Mouse (Mus musculus): ENCODE measurements around the gene Paf1. TPM values are rescaled to one million over a fixed set of nuclear protein-coding genes. Genes with fewer than 3 reads are reported as not detected.

The Paf1 gene
- total RNA-seq, 2 experiments from 2014 or later = 65.3 to 66.1 TPM

GRCm38 (mm10) chr7:28412826-28413225, 20.1 kb downstream of the Paf1 start:
- intact Hi-C loops (cut with DNase I) = no loop called here
- no peak for DNase-seq (ENCODE audit: extremely low spot score in 1 of 2, low spot score in 2 of 2)

- DNase-seq (ENCODE audit: extremely low spot score in 1 of 2, low spot score in 2 of 2) = no peak
- intact Hi-C loops (cut with DNase I) = no loop called here
Observed at GRCm38 (mm10) chr7:28417368-28417767, 24.6 kb downstream of the Paf1 start.

GRCm38 (mm10) chr7:28418096-28418670, 25.4 kb downstream of the Paf1 start:
- intact Hi-C loops (cut with DNase I) = no loop called here
- DNase-seq (ENCODE audit: extremely low spot score in 1 of 2, low spot score in 2 of 2) = peak; percentile 22 to 79

GRCm38 (mm10) chr7:28419416-28419815, 26.7 kb downstream of the Paf1 start:
- DNase-seq (ENCODE audit: extremely low spot score in 1 of 2, low spot score in 2 of 2) = no peak
- intact Hi-C loops (cut with DNase I) = no loop called here

- intact Hi-C loops (cut with DNase I) = no loop called here
- no peak for DNase-seq (ENCODE audit: extremely low spot score in 1 of 2, low spot score in 2 of 2)
Observed at GRCm38 (mm10) chr7:28423018-28423417, 30.3 kb downstream of the Paf1 start.

- intact Hi-C loops (cut with DNase I) = no loop called here
- DNase-seq (ENCODE audit: extremely low spot score in 1 of 2, low spot score in 2 of 2) = no peak
Observed at GRCm38 (mm10) chr7:28427738-28428137, 35.0 kb downstream of the Paf1 start.

- intact Hi-C loops (cut with DNase I) = no loop called here
- no peak for DNase-seq (ENCODE audit: extremely low spot score in 1 of 2, low spot score in 2 of 2)
Observed at GRCm38 (mm10) chr7:28430512-28430911, 37.8 kb downstream of the Paf1 start.

- DNase-seq (ENCODE audit: extremely low spot score in 1 of 2, low spot score in 2 of 2) = no peak
- intact Hi-C loops (cut with DNase I) = no loop called here
Observed at GRCm38 (mm10) chr7:28432252-28432651, 39.5 kb downstream of the Paf1 start.

- intact Hi-C loops (cut with DNase I) = no loop called here
- peak; percentile 27 to 63 for DNase-seq (ENCODE audit: extremely low spot score in 1 of 2, low spot score in 2 of 2)
Observed at GRCm38 (mm10) chr7:28435660-28436259, 43.0 kb downstream of the Paf1 start.

GRCm38 (mm10) chr7:28436271-28436904, 43.6 kb downstream of the Paf1 start:
- intact Hi-C loops (cut with DNase I) = no loop called here
- DNase-seq (ENCODE audit: extremely low spot score in 1 of 2, low spot score in 2 of 2) = peak; percentile 100

GRCm38 (mm10) chr7:28436932-28437570, 44.3 kb downstream of the Paf1 start, which contains the start of gene Gmfg:
TSS of gene Gmfg (plus strand) at chr7:28437447.
- peak; percentile 78 to 89 for DNase-seq (ENCODE audit: extremely low spot score in 1 of 2, low spot score in 2 of 2)
- intact Hi-C loops (cut with DNase I) = no loop called here

GRCm38 (mm10) chr7:28437964-28438363, 45.2 kb downstream of the Paf1 start:
- DNase-seq (ENCODE audit: extremely low spot score in 1 of 2, low spot score in 2 of 2) = no peak
- intact Hi-C loops (cut with DNase I) = no loop called here

- DNase-seq (ENCODE audit: extremely low spot score in 1 of 2, low spot score in 2 of 2) = no peak
- intact Hi-C loops (cut with DNase I) = no loop called here
Observed at GRCm38 (mm10) chr7:28438771-28439170, 46.0 kb downstream of the Paf1 start.

- intact Hi-C loops (cut with DNase I) = no loop called here
- DNase-seq (ENCODE audit: extremely low spot score in 1 of 2, low spot score in 2 of 2) = peak in 1 of 2 experiments; percentile 45
Observed at GRCm38 (mm10) chr7:28440739-28441138, 48.0 kb downstream of the Paf1 start.

- no peak for DNase-seq (ENCODE audit: extremely low spot score in 1 of 2, low spot score in 2 of 2)
- intact Hi-C loops (cut with DNase I) = no loop called here
Observed at GRCm38 (mm10) chr7:28441776-28442485, 49.2 kb downstream of the Paf1 start.

GRCm38 (mm10) chr7:28442688-28443087, 49.9 kb downstream of the Paf1 start:
- intact Hi-C loops (cut with DNase I) = no loop called here

GRCm38 (mm10) chr7:28444344-28444974, 51.7 kb downstream of the Paf1 start:
- no peak for DNase-seq (ENCODE audit: extremely low spot score in 1 of 2, low spot score in 2 of 2)
- intact Hi-C loops (cut with DNase I) = no loop called here

More at GRCm38 (mm10) chr7:28442688-28443087, 49.9 kb downstream of the Paf1 start:
- DNase-seq (ENCODE audit: extremely low spot score in 1 of 2, low spot score in 2 of 2) = no peak

- peak; percentile 67 to 77 for DNase-seq (ENCODE audit: extremely low spot score in 1 of 2, low spot score in 2 of 2)
- intact Hi-C loops (cut with DNase I) = loop anchor here (5.0 kb wide), 2 partner anchors 81 to 281 kb away; no protein-coding TSS in a partner anchor
Observed at GRCm38 (mm10) chr7:28446446-28446845, 53.7 kb downstream of the Paf1 start.
